Mouse (Mus musculus): ENCODE results near the gene Prune2. TPM values are rescaled to one million over a fixed set of nuclear protein-coding genes. Genes with fewer than 3 reads are reported as not detected.

The Prune2 gene
- total and polyA plus RNA-seq, 3 experiments, result 16.3 to 54.6 (median 48.7) TPM

GRCm38 (mm10) chr19:17144205-17144604 lies 188.3 kb downstream of the Prune2 start:
- no peaks in the 10 kb centered on the region for H3K79me2 ChIP-seq (replicated peaks; ENCODE audit: control insufficient read depth, insufficient read depth, low read length)
- TF ChIP-seq CTCF (IDR thresholded peaks at IDR 0.05), result no peak
- TF ChIP-seq POLR2A (IDR thresholded peaks at IDR 0.05; ENCODE audit: insufficient read depth, low read depth, low read length), result no peak
- TF ChIP-seq EP300 (IDR thresholded peaks at IDR 0.05; ENCODE audit: insufficient read depth, low read depth, low read length), result no peak
- H3K27me3 ChIP-seq (ENCODE audit: control insufficient read depth, insufficient read depth, low read length), result no peaks in the 10 kb centered on the region
- H3K9ac ChIP-seq (ENCODE audit: low read depth, low read length), result no peak overlapping the region
- H3K4me3 ChIP-seq, result no peak overlapping the region
- H3K36me3 ChIP-seq (ENCODE audit: control insufficient read depth, insufficient read depth, low read length), result no peaks in the 10 kb centered on the region
- no peak overlapping the region for H3K27ac ChIP-seq
- WGBS, result 72% methylated on average over 6 of the region's 6 CpGs
- no peaks in the 10 kb centered on the region for H3K4me1 ChIP-seq (ENCODE audit: control insufficient read depth, insufficient read depth, low read length)
- peak in 1 of 2 experiments; percentile 22 for DNase-seq
- intact Hi-C loops (cut with DNase I), result no loop called here

- WGBS, result 66% methylated on average over 7 of the region's 7 CpGs
These were observed 194.1 kb downstream of the Prune2 start for GRCm38 (mm10) chr19:17150064-17150463.

GRCm38 (mm10) chr19:17151781-17152180 lies 195.9 kb downstream of the Prune2 start:
- H3K4me1 ChIP-seq (ENCODE audit: control insufficient read depth, insufficient read depth, low read length), result no peaks in the 10 kb centered on the region
- H3K27ac ChIP-seq, result no peak overlapping the region
- H3K4me3 ChIP-seq, result no peak overlapping the region
- 86% methylated on average over 6 of the region's 6 CpGs for WGBS
- DNase-seq, result no peak
- no peaks in the 10 kb centered on the region for H3K36me3 ChIP-seq (ENCODE audit: control insufficient read depth, insufficient read depth, low read length)
- H3K9ac ChIP-seq (ENCODE audit: low read depth, low read length), result no peak overlapping the region
- no peaks in the 10 kb centered on the region for H3K27me3 ChIP-seq (ENCODE audit: control insufficient read depth, insufficient read depth, low read length)
- no peaks in the 10 kb centered on the region for H3K79me2 ChIP-seq (replicated peaks; ENCODE audit: control insufficient read depth, insufficient read depth, low read length)
- TF ChIP-seq POLR2A (IDR thresholded peaks at IDR 0.05; ENCODE audit: insufficient read depth, low read depth, low read length), result no peak
- TF ChIP-seq CTCF (IDR thresholded peaks at IDR 0.05), result no peak
- TF ChIP-seq EP300 (IDR thresholded peaks at IDR 0.05; ENCODE audit: insufficient read depth, low read depth, low read length), result no peak
- intact Hi-C loops (cut with DNase I), result no loop called here

More at GRCm38 (mm10) chr19:17150064-17150463, 194.1 kb downstream of the Prune2 start:
- Histone ChIP-seq H3K9ac (ENCODE audit: low read depth, low read length) (no peak overlapping the region), H3K4me3 (no peak overlapping the region), H3K27me3 (ENCODE audit: control insufficient read depth, insufficient read depth, low read length) (no peaks in the 10 kb centered on the region), H3K4me1 (ENCODE audit: control insufficient read depth, insufficient read depth, low read length) (no peaks in the 10 kb centered on the region), H3K36me3 (ENCODE audit: control insufficient read depth, insufficient read depth, low read length) (no peaks in the 10 kb centered on the region), H3K79me2 (replicated peaks; ENCODE audit: control insufficient read depth, insufficient read depth, low read length) (no peaks in the 10 kb centered on the region), H3K27ac (no peak overlapping the region)
- TF ChIP-seq POLR2A (IDR thresholded peaks at IDR 0.05; ENCODE audit: insufficient read depth, low read depth, low read length) (no peak), EP300 (IDR thresholded peaks at IDR 0.05; ENCODE audit: insufficient read depth, low read depth, low read length) (no peak), CTCF (IDR thresholded peaks at IDR 0.05) (no peak)
- DNase-seq, result no peak
- intact Hi-C loops (cut with DNase I), result no loop called here

- 73% methylated on average over 7 of the region's 7 CpGs for WGBS
- intact Hi-C loops (cut with DNase I), result no loop called here
- no peaks in the 10 kb centered on the region for H3K79me2 ChIP-seq (replicated peaks; ENCODE audit: control insufficient read depth, insufficient read depth, low read length)
These were observed 196.5 kb downstream of the Prune2 start for GRCm38 (mm10) chr19:17152461-17152860.

GRCm38 (mm10) chr19:17153911-17154639 lies 198.2 kb downstream of the Prune2 start:
- Histone ChIP-seq H3K9ac (ENCODE audit: low read depth, low read length) (no peak overlapping the region), H3K27me3 (ENCODE audit: control insufficient read depth, insufficient read depth, low read length) (no peaks in the 10 kb centered on the region), H3K36me3 (ENCODE audit: control insufficient read depth, insufficient read depth, low read length) (no peaks in the 10 kb centered on the region), H3K27ac (no peak overlapping the region), H3K79me2 (replicated peaks; ENCODE audit: control insufficient read depth, insufficient read depth, low read length) (no peaks in the 10 kb centered on the region), H3K4me1 (ENCODE audit: control insufficient read depth, insufficient read depth, low read length) (no peaks in the 10 kb centered on the region), H3K4me3 (no peak overlapping the region)
- intact Hi-C loops (cut with DNase I), result no loop called here
- TF ChIP-seq EP300 (IDR thresholded peaks at IDR 0.05; ENCODE audit: insufficient read depth, low read depth, low read length) (no peak), POLR2A (IDR thresholded peaks at IDR 0.05; ENCODE audit: insufficient read depth, low read depth, low read length) (no peak), CTCF (IDR thresholded peaks at IDR 0.05) (no peak)
- 74% methylated on average over 11 of the region's 11 CpGs for WGBS
- no peak for DNase-seq

More at GRCm38 (mm10) chr19:17152461-17152860, 196.5 kb downstream of the Prune2 start:
- no peak for TF ChIP-seq EP300 (IDR thresholded peaks at IDR 0.05; ENCODE audit: insufficient read depth, low read depth, low read length)
- Histone ChIP-seq H3K36me3 (ENCODE audit: control insufficient read depth, insufficient read depth, low read length) (no peaks in the 10 kb centered on the region), H3K4me3 (no peak overlapping the region), H3K4me1 (ENCODE audit: control insufficient read depth, insufficient read depth, low read length) (no peaks in the 10 kb centered on the region), H3K27me3 (ENCODE audit: control insufficient read depth, insufficient read depth, low read length) (no peaks in the 10 kb centered on the region), H3K9ac (ENCODE audit: low read depth, low read length) (no peak overlapping the region), H3K27ac (no peak overlapping the region)
- no peak for DNase-seq

- DNase-seq, result no peak
- intact Hi-C loops (cut with DNase I), result no loop called here
These were observed 199.3 kb downstream of the Prune2 start for GRCm38 (mm10) chr19:17155216-17155615.

More at GRCm38 (mm10) chr19:17155216-17155615, 199.3 kb downstream of the Prune2 start:
- Histone ChIP-seq H3K79me2 (replicated peaks; ENCODE audit: control insufficient read depth, insufficient read depth, low read length) (no peaks in the 10 kb centered on the region), H3K4me1 (ENCODE audit: control insufficient read depth, insufficient read depth, low read length) (peaks cover 5% of the 10 kb centered on the region), H3K9ac (ENCODE audit: low read depth, low read length) (no peak overlapping the region), H3K27me3 (ENCODE audit: control insufficient read depth, insufficient read depth, low read length) (no peaks in the 10 kb centered on the region), H3K27ac (no peak overlapping the region), H3K4me3 (no peak overlapping the region), H3K36me3 (ENCODE audit: control insufficient read depth, insufficient read depth, low read length) (no peaks in the 10 kb centered on the region)
- TF ChIP-seq POLR2A (IDR thresholded peaks at IDR 0.05; ENCODE audit: insufficient read depth, low read depth, low read length) (no peak), EP300 (IDR thresholded peaks at IDR 0.05; ENCODE audit: insufficient read depth, low read depth, low read length) (no peak), CTCF (IDR thresholded peaks at IDR 0.05) (no peak)
- WGBS, result 83% methylated on average over 2 of the region's 2 CpGs
